Mouse (Mus musculus) left cerebral cortex, adult 11 months (tissue): ENCODE measurements around the gene Foxp1.
A peak's percentile ranks its signal among the peaks of the same experiment; 100 is the strongest.

Experiments used
- DNase-seq: peaks from one replicate; pipeline ENCODE4 v3.0.0; 2022; ENCODE audit warnings: low spot score

Gene Foxp1

GRCm38 (mm10) chr6:99522359-99523108 lies at the start of gene Foxp1:
Gene Foxp1 (minus strand): TSS chr6:99522721.
- DNase-seq, result peak; percentile 73

GRCm38 (mm10) chr6:99572071-99572470 lies 49.5 kb upstream of the Foxp1 start:
- DNase-seq, result no peak

- no peak for DNase-seq
These were observed 44.4 kb upstream of the Foxp1 start for GRCm38 (mm10) chr6:99566921-99567320.

- DNase-seq, result no peak
These were observed 42.2 kb upstream of the Foxp1 start for GRCm38 (mm10) chr6:99564766-99565165.

- DNase-seq, result no peak
These were observed 34.4 kb upstream of the Foxp1 start for GRCm38 (mm10) chr6:99556950-99557349.

GRCm38 (mm10) chr6:99552816-99553215 lies 30.3 kb upstream of the Foxp1 start:
- DNase-seq, result no peak

- DNase-seq, result no peak
These were observed 23.9 kb upstream of the Foxp1 start for GRCm38 (mm10) chr6:99546416-99546815.

- DNase-seq, result no peak
These were observed 22.9 kb upstream of the Foxp1 start for GRCm38 (mm10) chr6:99545437-99545836.

DNA sequence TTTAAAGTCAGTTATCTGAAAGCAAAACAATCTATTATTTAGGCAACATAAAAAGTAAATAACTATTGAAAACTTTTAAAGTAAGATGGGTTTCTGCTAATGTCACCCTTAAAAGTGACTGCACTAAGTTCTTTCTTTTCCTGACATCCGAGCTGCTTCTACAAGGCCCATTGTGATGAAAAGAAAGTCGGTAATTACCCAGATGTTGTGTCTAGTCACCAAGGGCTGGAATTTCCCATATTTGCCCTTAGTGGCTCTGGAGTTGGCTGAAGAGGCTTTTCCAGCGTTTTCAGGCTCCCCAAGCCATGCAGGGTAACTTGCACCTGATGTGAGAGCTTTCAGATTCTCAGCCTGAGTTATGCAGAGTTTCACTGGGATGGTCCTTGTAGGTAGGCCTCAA lies 18.6 kb upstream of the Foxp1 start:
- no peak for DNase-seq

- DNase-seq, result no peak
These were observed 18.1 kb upstream of the Foxp1 start for GRCm38 (mm10) chr6:99540653-99541052.

DNA sequence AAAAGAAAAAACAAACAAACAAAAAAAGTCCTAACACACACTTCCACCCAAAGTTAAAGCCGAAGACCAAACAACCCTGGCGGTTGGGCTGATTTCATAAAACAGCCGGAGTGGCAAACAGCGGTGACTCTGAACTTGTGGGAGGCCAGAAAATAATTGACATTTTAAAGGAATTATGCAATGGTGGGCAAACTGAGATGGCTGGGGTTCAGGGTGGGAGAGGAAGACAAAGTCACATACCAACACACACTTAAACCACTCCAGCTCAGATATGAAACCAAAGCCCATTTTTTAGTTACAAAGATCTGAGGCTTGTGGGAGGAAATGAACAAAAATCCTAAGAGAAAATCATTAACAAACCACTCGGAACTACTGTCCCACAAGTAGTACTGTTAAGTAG lies 17.6 kb upstream of the Foxp1 start:
- no peak for DNase-seq

- DNase-seq, result no peak
These were observed 15.8 kb upstream of the Foxp1 start for GRCm38 (mm10) chr6:99538194-99538941.

GRCm38 (mm10) chr6:99534211-99534745 lies 11.8 kb upstream of the Foxp1 start:
- DNase-seq, result no peak

GRCm38 (mm10) chr6:99532458-99532857 lies 9.9 kb upstream of the Foxp1 start:
- no peak for DNase-seq

- no peak for DNase-seq
These were observed 6.5 kb upstream of the Foxp1 start for GRCm38 (mm10) chr6:99528972-99529371.

GRCm38 (mm10) chr6:99527457-99528105 lies 5.1 kb upstream of the Foxp1 start:
- no peak for DNase-seq

- DNase-seq, result no peak
These were observed 2.8 kb upstream of the Foxp1 start for GRCm38 (mm10) chr6:99525351-99525750.

GRCm38 (mm10) chr6:99523679-99524370 lies 1.3 kb upstream of the Foxp1 start:
- DNase-seq, result no peak

DNA sequence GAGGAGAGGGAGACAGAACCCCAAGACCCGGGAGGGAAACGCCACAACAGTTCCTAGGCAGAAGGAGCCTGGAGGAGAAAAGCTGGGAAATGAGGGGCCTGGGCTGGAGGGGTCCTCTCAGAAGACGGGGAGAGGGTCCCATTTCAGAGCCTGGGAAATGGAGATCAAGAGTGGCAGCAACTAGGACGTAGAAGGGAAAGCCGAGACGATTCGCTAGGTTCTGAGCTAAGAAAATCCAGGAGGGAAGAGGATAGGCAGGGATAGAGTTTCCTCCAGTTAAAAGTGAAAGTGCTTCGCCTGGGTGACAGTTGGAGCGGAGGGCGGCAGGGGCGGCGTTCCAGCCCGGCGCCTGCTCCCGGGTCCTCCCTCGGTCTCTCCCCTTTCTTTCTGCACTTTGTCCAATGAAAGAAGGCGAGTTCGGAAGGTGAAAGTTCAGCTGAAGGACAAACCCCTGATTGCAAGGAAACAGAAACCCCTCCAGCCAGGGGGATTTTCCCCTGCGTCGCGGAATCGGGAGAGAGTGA lies 650 bp upstream of the Foxp1 start:
- no peak for DNase-seq

GRCm38 (mm10) chr6:99521641-99522358 lies 721 bp downstream of the Foxp1 start:
- no peak for DNase-seq

- no peak for DNase-seq
These were observed 1.4 kb downstream of the Foxp1 start for GRCm38 (mm10) chr6:99521038-99521640.
